Comparison of ENCODE assay signal across 7 mouse cellular contexts in genomic region chr5:117307699-117308098, GRCm38 (mm10). TPM values are rescaled to one million over a fixed set of nuclear protein-coding genes. Genes with fewer than 3 reads are reported as not detected.
DNase-seq lines count a peak whose midpoint lies in the region; ATAC-seq and TF ChIP-seq lines count a peak whose summit lies in the region.

No protein-coding gene starts in this region.

- TF ChIP-seq EP300 in CH12.LX (IDR thresholded peaks at IDR 0.05; ENCODE audit: low read length) = no peak

- no peaks in the 10 kb centered on the region for H3K36me3 ChIP-seq in CH12.LX (replicated peaks in 1 of 2; ENCODE audit: control insufficient read depth in 1 of 2, insufficient read depth in 1 of 2, low read length in 1 of 2)
- H3K36me3 ChIP-seq in heart, embryonic 13.5 days = no peaks in the 10 kb centered on the region

- TF ChIP-seq POLR2A in CH12.LX (IDR thresholded peaks at IDR 0.05; ENCODE audit: low read depth, low read length) = no peak

- peak; percentile 82 for ATAC-seq in Patski
- ATAC-seq in common myeloid progenitor, adult 5-6 weeks (replicated peaks; ENCODE audit: low read depth, poor library complexity, severe bottlenecking) = peak; percentile 96
- ATAC-seq in heart, embryonic 13.5 days (ENCODE audit: extremely low read depth, insufficient number of reproducible peaks, low FRiP score, low TSS enrichment) = no peak

- no peaks in the 10 kb centered on the region for H3K4me1 ChIP-seq in CH12.LX (ENCODE audit: control insufficient read depth in 1 of 2, insufficient read depth in 2 of 2)
- H3K4me1 ChIP-seq in heart, embryonic 13.5 days = peaks cover 16% of the 10 kb centered on the region

- H3K79me2 ChIP-seq in CH12.LX (replicated peaks; ENCODE audit: control insufficient read depth, extremely low read depth, insufficient read depth, poor library complexity, severe bottlenecking) = no peaks in the 10 kb centered on the region

- 30% methylated on average over 11 of the region's 11 CpGs for WGBS in heart, embryonic 13.5 days

- POLR2A ChIA-PET in Patski (lab: Charles Lee) = interaction anchor here (0.6 to 1.1 kb wide), 2 partner anchors 188 to 375 kb away, joined by 3 read pairs; no protein-coding TSS in a partner anchor

- peak; percentile 72 for TF ChIP-seq RAD21 in CH12.LX (IDR thresholded peaks at IDR 0.05; ENCODE audit: low read depth, low read length)

- peak; percentile 61 to 81 for TF ChIP-seq CTCF in CH12.LX (conservative IDR thresholded peaks at IDR 0.05 in 1 of 2, IDR thresholded peaks at IDR 0.05 in 1 of 2; ENCODE audit: low read depth in 2 of 2, low read length in 2 of 2)
- peak; percentile 97 for TF ChIP-seq CTCF in Patski (IDR thresholded peaks at IDR 0.05)
- TF ChIP-seq CTCF in layer of hippocampus, adult 2 months (conservative IDR thresholded peaks at IDR 0.05) = peak; percentile 94

- dilution Hi-C loops in CH12.LX (cut with MboI; ENCODE audit: extremely low pct_ligation_motif_present, extremely low pct_unique_long_range_greater_than_20kb, low sequenced_read_pairs) = no loop called here

- CTCF ChIA-PET in Patski (lab: Charles Lee) = interaction anchor here (0.6 to 6.1 kb wide), 16 partner anchors 9 to 193 kb away, joined by 3 to 101 read pairs (median 4); partner anchors contain the start of genes Pebp1, Suds3 and Wsb2

- no peak overlapping the region for H3K27ac ChIP-seq in CH12.LX (ENCODE audit: insufficient read depth, low read depth)
- H3K27ac ChIP-seq in heart, embryonic 13.5 days (replicated peaks) = no peak overlapping the region
- no peak overlapping the region for H3K27ac ChIP-seq in layer of hippocampus, adult 2 months

- no peaks in the 10 kb centered on the region for H3K27me3 ChIP-seq in CH12.LX (replicated peaks)
- no peaks in the 10 kb centered on the region for H3K27me3 ChIP-seq in Patski
- H3K27me3 ChIP-seq in heart, embryonic 13.5 days (replicated peaks) = no peaks in the 10 kb centered on the region; the same call in 1 of the 2 replicates

- DNase-seq in CH12.LX (ENCODE audit: extremely low read depth) (peak; percentile 59), Patski (ENCODE audit: low read depth, low spot score) (no peak)
- DNase-seq in layer of hippocampus, adult 2 months (ENCODE audit: low spot score in 2 of 2) = peak; percentile 43 to 63
- DNase-seq in lung, postnatal 25 days (ENCODE audit: low spot score) = peak; percentile 81
- DNase-seq in spleen, postnatal 10 days (ENCODE audit: low spot score in 2 of 2) = peak; percentile 60 to 84

- peaks cover 6% of the 10 kb centered on the region for H3K9me3 ChIP-seq in CH12.LX (replicated peaks; ENCODE audit: low read length)
- peaks cover 4% of the 10 kb centered on the region; the same call in 1 of the 2 replicates for H3K9me3 ChIP-seq in heart, embryonic 13.5 days

- H3K4me2 ChIP-seq in CH12.LX (ENCODE audit: insufficient read depth, low read depth, poor library complexity, severe bottlenecking) = no peak overlapping the region
- H3K4me2 ChIP-seq in heart, embryonic 13.5 days = 0 out of 2 replicates have a peak overlapping the region, but pooled peaks have one; percentile 15

- no peak overlapping the region for H3K9ac ChIP-seq in CH12.LX (ENCODE audit: insufficient read depth, low read depth)
- no peak overlapping the region for H3K9ac ChIP-seq in heart, embryonic 13.5 days

- in situ Hi-C loops in CH12.LX (cut with MboI; ENCODE audit: low pct_ligation_motif_present, low pct_unique_long_range_greater_than_20kb, low sequenced_read_pairs) = loop anchor here (5.0 kb wide), 1 partner anchor 185 kb away; no protein-coding TSS in a partner anchor
- in situ Hi-C loops in Patski (cut with MboI; ENCODE audit: low pct_unique_long_range_greater_than_20kb) = loop anchor here (5.0 kb wide), 2 partner anchors 185 to 190 kb away; partner anchors contain the start of gene Suds3

- H3K4me3 ChIP-seq in CH12.LX (replicated peaks in 1 of 3; ENCODE audit: low read depth in 2 of 3, low read length in 2 of 3, poor library complexity in 1 of 3) = no peak overlapping the region
- no peak overlapping the region for H3K4me3 ChIP-seq in heart, embryonic 13.5 days
- peak overlapping the region; percentile 30; the same call in 1 of the 2 replicates for H3K4me3 ChIP-seq in layer of hippocampus, adult 2 months

TF ChIP-seq in CH12.LX, 34 proteins besides CTCF, POLR2A, EP300 and RAD21:
- TF ChIP-seq MYC (IDR thresholded peaks at IDR 0.05; ENCODE audit: low read depth, low read length) = no peak
- TF ChIP-seq ELF1 (IDR thresholded peaks at IDR 0.05; ENCODE audit: low read depth, low read length) = no peak
- 0 out of 2 replicates have a peak, but pooled peaks have one; percentile 1 for TF ChIP-seq ZC3H11A (IDR thresholded peaks at IDR 0.05; ENCODE audit: low read depth, low read length)
- TF ChIP-seq JUN (IDR thresholded peaks at IDR 0.05; ENCODE audit: insufficient read depth, low read depth, low read length) = no peak
- no peak for TF ChIP-seq ETS1 (conservative IDR thresholded peaks at IDR 0.05; ENCODE audit: low read depth, low read length)
- no peak for TF ChIP-seq UBTF (IDR thresholded peaks at IDR 0.05; ENCODE audit: low read depth, low read length)
- TF ChIP-seq POLR2AphosphoS2 (IDR thresholded peaks at IDR 0.05; ENCODE audit: low read depth, low read length) = no peak
- peak; percentile 70 for TF ChIP-seq SMC3 (IDR thresholded peaks at IDR 0.05; ENCODE audit: low read depth, low read length)
- TF ChIP-seq USF1 (IDR thresholded peaks at IDR 0.05; ENCODE audit: low read depth, low read length) = no peak
- no peak for TF ChIP-seq USF2 (conservative IDR thresholded peaks at IDR 0.05; ENCODE audit: low read depth, low read length)
- no peak for TF ChIP-seq MXI1 (IDR thresholded peaks at IDR 0.05; ENCODE audit: low read depth, low read length)
- no peak for TF ChIP-seq MAX (IDR thresholded peaks at IDR 0.05; ENCODE audit: low read length)
- no peak for TF ChIP-seq ZMIZ1 (IDR thresholded peaks at IDR 0.05; ENCODE audit: low read depth, low read length)
- TF ChIP-seq MEF2A (IDR thresholded peaks at IDR 0.05; ENCODE audit: borderline replicate concordance, low read depth, low read length) = no peak
- TF ChIP-seq GABPA (IDR thresholded peaks at IDR 0.05; ENCODE audit: insufficient replicate concordance, low read depth, low read length) = no peak
- no peak for TF ChIP-seq SIN3A (IDR thresholded peaks at IDR 0.05; ENCODE audit: low read length)
- no peak for TF ChIP-seq PAX5 (IDR thresholded peaks at IDR 0.05; ENCODE audit: low read length)
- TF ChIP-seq IRF4 (IDR thresholded peaks at IDR 0.05; ENCODE audit: low read depth, low read length) = peak; percentile 23; the same call in 1 of the 2 replicates
- no peak for TF ChIP-seq BHLHE40 (IDR thresholded peaks at IDR 0.05; ENCODE audit: low read depth, low read length)
- no peak for TF ChIP-seq NRF1 (IDR thresholded peaks at IDR 0.05; ENCODE audit: low read depth, low read length)
- TF ChIP-seq TCF12 (IDR thresholded peaks at IDR 0.05; ENCODE audit: low read depth, low read length) = 0 out of 2 replicates have a peak, but pooled peaks have one; percentile 31
- no peak for TF ChIP-seq ZNF384 (IDR thresholded peaks at IDR 0.05; ENCODE audit: low read depth, low read length)
- no peak for TF ChIP-seq KAT2A (IDR thresholded peaks at IDR 0.05; ENCODE audit: insufficient replicate concordance, low read length)

RNA-seq across cellular contexts. Expression of gene Vsig10, which starts 11.2 kb away (rescaled TPM):
- 3.1 and 4.7 TPM in 2 replicates for total RNA-seq in CH12.LX (2012; rRNA removed)
- 2.1 and 2.4 TPM in 2 replicates for total RNA-seq in CH12.LX (2014; rRNA removed)
- polyA plus RNA-seq in CH12.LX (2012; ENCODE audit: insufficient read length, low read depth) = 3.5 and 3.9 TPM in 2 replicates
- 46.8 TPM for polyA plus RNA-seq in Patski (2021)
- 2.7 and 3.0 TPM in 2 replicates for total RNA-seq in common myeloid progenitor, adult 5-6 weeks (2017)
- 7.6 and 8.1 TPM in 2 replicates for polyA plus RNA-seq in heart, embryonic 13.5 days (2015; fragmentation: Nextera tagmentation; extraction: Ambion mirVana)
- total RNA-seq in layer of hippocampus, adult 2 months (2021) = 1 to 10 TPM; 1.5 to 2.1 TPM

RNA-seq across cellular contexts. Expression of gene Pebp1, which starts 20.3 kb away (rescaled TPM):
- total RNA-seq in CH12.LX (2012; rRNA removed) (584 and 585 TPM in 2 replicates), CH12.LX (2014; rRNA removed) (677 and 710 TPM in 2 replicates)
- polyA plus RNA-seq in CH12.LX (2012; ENCODE audit: insufficient read length, low read depth) (393 and 456 TPM in 2 replicates), Patski (2021) (829 TPM)
- 128 and 168 TPM in 2 replicates for total RNA-seq in common myeloid progenitor, adult 5-6 weeks (2017)
- 576 and 649 TPM in 2 replicates for polyA plus RNA-seq in heart, embryonic 13.5 days (2015; fragmentation: Nextera tagmentation; extraction: Ambion mirVana)
- total RNA-seq in layer of hippocampus, adult 2 months (2021) = 100 to 1,000 TPM; 696 to 743 TPM

RNA-seq across cellular contexts. Expression of gene Wsb2, which starts 49.4 kb away (rescaled TPM):
- total RNA-seq in CH12.LX (2012; rRNA removed) = 41.7 and 43.6 TPM in 2 replicates
- 30.6 and 36.1 TPM in 2 replicates for total RNA-seq in CH12.LX (2014; rRNA removed)
- polyA plus RNA-seq in CH12.LX (2012; ENCODE audit: insufficient read length, low read depth) = 34.8 and 44.2 TPM in 2 replicates
- polyA plus RNA-seq in Patski (2021) = 197 TPM
- 19.4 and 26.6 TPM in 2 replicates for total RNA-seq in common myeloid progenitor, adult 5-6 weeks (2017)
- 74.2 and 79.3 TPM in 2 replicates for polyA plus RNA-seq in heart, embryonic 13.5 days (2015; fragmentation: Nextera tagmentation; extraction: Ambion mirVana)
- 100 to 1,000 TPM; 262 to 264 TPM for total RNA-seq in layer of hippocampus, adult 2 months (2021)
